Mouse (Mus musculus): Measurements from ENCODE around the gene Axl. TPM values are rescaled to one million over a fixed set of nuclear protein-coding genes. Genes with fewer than 3 reads are reported as not detected.

The Axl gene
- total and polyA plus RNA-seq, 3 experiments = 0.19 to 0.98 (median 0.96) TPM

GRCm38 (mm10) chr7:25729862-25730261, 58.6 kb downstream of the Axl start:
- in situ Hi-C loops (cut with MboI; ENCODE audit: low pct_ligation_motif_present, low pct_unique_long_range_greater_than_20kb, low sequenced_read_pairs) (no loop called here), dilution Hi-C loops (cut with MboI; ENCODE audit: extremely low pct_ligation_motif_present, extremely low pct_unique_long_range_greater_than_20kb, low sequenced_read_pairs) (no loop called here)
- H3K4me1 ChIP-seq (ENCODE audit: control insufficient read depth in 1 of 2, insufficient read depth in 2 of 2) = no peaks in the 10 kb centered on the region
- H3K36me3 ChIP-seq (replicated peaks in 1 of 2; ENCODE audit: control insufficient read depth in 1 of 2, insufficient read depth in 1 of 2, low read length in 1 of 2) = peaks cover 90 to 96% of the 10 kb centered on the region in 2 experiments
- no peaks in the 10 kb centered on the region for H3K27me3 ChIP-seq (replicated peaks)
- no peak overlapping the region for H3K27ac ChIP-seq (ENCODE audit: insufficient read depth, low read depth)
- TF ChIP-seq ETS1 (conservative IDR thresholded peaks at IDR 0.05; ENCODE audit: low read depth, low read length) = no peak
- TF ChIP-seq E2F4 (IDR thresholded peaks at IDR 0.05; ENCODE audit: insufficient replicate concordance, low read depth, low read length) = no peak
- TF ChIP-seq TCF12 (IDR thresholded peaks at IDR 0.05; ENCODE audit: low read depth, low read length) = no peak
- no peak for TF ChIP-seq ZNF384 (IDR thresholded peaks at IDR 0.05; ENCODE audit: low read depth, low read length)
- no peak for TF ChIP-seq CHD2 (IDR thresholded peaks at IDR 0.05; ENCODE audit: low read length)
- no peak for TF ChIP-seq MYC (IDR thresholded peaks at IDR 0.05; ENCODE audit: low read depth, low read length)
- no peak for TF ChIP-seq RAD21 (IDR thresholded peaks at IDR 0.05; ENCODE audit: low read depth, low read length)
- no peak overlapping the region for H3K9ac ChIP-seq (ENCODE audit: insufficient read depth, low read depth)
- DNase-seq (ENCODE audit: extremely low read depth) = no peak
- no peak overlapping the region for H3K4me3 ChIP-seq (replicated peaks in 1 of 3; ENCODE audit: low read depth in 2 of 3, low read length in 2 of 3, poor library complexity in 1 of 3)
- no peak overlapping the region for H3K4me2 ChIP-seq (ENCODE audit: insufficient read depth, low read depth, poor library complexity, severe bottlenecking)
- no peaks in the 10 kb centered on the region for H3K9me3 ChIP-seq (replicated peaks; ENCODE audit: low read length)
- peaks cover 2% of the 10 kb centered on the region; the same call in 1 of the 2 replicates for H3K79me2 ChIP-seq (replicated peaks; ENCODE audit: control insufficient read depth, extremely low read depth, insufficient read depth, poor library complexity, severe bottlenecking)

- in situ Hi-C loops (cut with MboI; ENCODE audit: low pct_ligation_motif_present, low pct_unique_long_range_greater_than_20kb, low sequenced_read_pairs) = no loop called here
These were observed 59.1 kb downstream of the Axl start for GRCm38 (mm10) chr7:25729396-25729795.

GRCm38 (mm10) chr7:25727800-25728199, 60.7 kb downstream of the Axl start:
- in situ Hi-C loops (cut with MboI; ENCODE audit: low pct_ligation_motif_present, low pct_unique_long_range_greater_than_20kb, low sequenced_read_pairs) (no loop called here), dilution Hi-C loops (cut with MboI; ENCODE audit: extremely low pct_ligation_motif_present, extremely low pct_unique_long_range_greater_than_20kb, low sequenced_read_pairs) (no loop called here)
- H3K4me1 ChIP-seq (ENCODE audit: control insufficient read depth in 1 of 2, insufficient read depth in 2 of 2) = no peaks in the 10 kb centered on the region
- H3K9me3 ChIP-seq (replicated peaks; ENCODE audit: low read length) = no peaks in the 10 kb centered on the region
- no peak for TF ChIP-seq RAD21 (IDR thresholded peaks at IDR 0.05; ENCODE audit: low read depth, low read length)
- no peak for TF ChIP-seq MAX (IDR thresholded peaks at IDR 0.05; ENCODE audit: low read length)
- no peaks in the 10 kb centered on the region for H3K27me3 ChIP-seq (replicated peaks)
- no peak overlapping the region for H3K4me2 ChIP-seq (ENCODE audit: insufficient read depth, low read depth, poor library complexity, severe bottlenecking)
- H3K9ac ChIP-seq (ENCODE audit: insufficient read depth, low read depth) = no peak overlapping the region
- DNase-seq (ENCODE audit: extremely low read depth) = no peak
- no peak overlapping the region for H3K27ac ChIP-seq (ENCODE audit: insufficient read depth, low read depth)
- no peak overlapping the region for H3K4me3 ChIP-seq (replicated peaks in 1 of 3; ENCODE audit: low read depth in 2 of 3, low read length in 2 of 3, poor library complexity in 1 of 3)
- no peaks in the 10 kb centered on the region; the same call in 1 of the 2 replicates for H3K79me2 ChIP-seq (replicated peaks; ENCODE audit: control insufficient read depth, extremely low read depth, insufficient read depth, poor library complexity, severe bottlenecking)
- H3K36me3 ChIP-seq (replicated peaks in 1 of 2; ENCODE audit: control insufficient read depth in 1 of 2, insufficient read depth in 1 of 2, low read length in 1 of 2) = peaks cover 91 to 96% of the 10 kb centered on the region in 2 experiments

More at GRCm38 (mm10) chr7:25729396-25729795, 59.1 kb downstream of the Axl start:
- Histone ChIP-seq H3K79me2 (replicated peaks; ENCODE audit: control insufficient read depth, extremely low read depth, insufficient read depth, poor library complexity, severe bottlenecking) (no peaks in the 10 kb centered on the region; the same call in 1 of the 2 replicates), H3K27ac (ENCODE audit: insufficient read depth, low read depth) (no peak overlapping the region), H3K4me1 (ENCODE audit: control insufficient read depth in 1 of 2, insufficient read depth in 2 of 2) (no peaks in the 10 kb centered on the region), H3K4me2 (ENCODE audit: insufficient read depth, low read depth, poor library complexity, severe bottlenecking) (no peak overlapping the region), H3K27me3 (replicated peaks) (no peaks in the 10 kb centered on the region), H3K4me3 (replicated peaks in 1 of 3; ENCODE audit: low read depth in 2 of 3, low read length in 2 of 3, poor library complexity in 1 of 3) (no peak overlapping the region), H3K9ac (ENCODE audit: insufficient read depth, low read depth) (no peak overlapping the region), H3K36me3 (replicated peaks in 1 of 2; ENCODE audit: control insufficient read depth in 1 of 2, insufficient read depth in 1 of 2, low read length in 1 of 2) (peaks cover 90 to 96% of the 10 kb centered on the region in 2 experiments), H3K9me3 (replicated peaks; ENCODE audit: low read length) (no peaks in the 10 kb centered on the region)
- dilution Hi-C loops (cut with MboI; ENCODE audit: extremely low pct_ligation_motif_present, extremely low pct_unique_long_range_greater_than_20kb, low sequenced_read_pairs) = no loop called here
- no peak for DNase-seq (ENCODE audit: extremely low read depth)
- TF ChIP-seq HCFC1 (IDR thresholded peaks at IDR 0.05; ENCODE audit: low read depth, low read length) = no peak
- TF ChIP-seq POLR2AphosphoS2 (IDR thresholded peaks at IDR 0.05; ENCODE audit: low read depth, low read length) = no peak
- no peak for TF ChIP-seq EP300 (IDR thresholded peaks at IDR 0.05; ENCODE audit: low read length)
- TF ChIP-seq CHD2 (IDR thresholded peaks at IDR 0.05; ENCODE audit: low read length) = no peak
- TF ChIP-seq NRF1 (IDR thresholded peaks at IDR 0.05; ENCODE audit: low read depth, low read length) = no peak
- no peak for TF ChIP-seq TBP (conservative IDR thresholded peaks at IDR 0.05; ENCODE audit: low read depth, low read length)
- TF ChIP-seq USF2 (conservative IDR thresholded peaks at IDR 0.05; ENCODE audit: low read depth, low read length) = no peak
- no peak for TF ChIP-seq RAD21 (IDR thresholded peaks at IDR 0.05; ENCODE audit: low read depth, low read length)
- no peak for TF ChIP-seq TCF12 (IDR thresholded peaks at IDR 0.05; ENCODE audit: low read depth, low read length)
- TF ChIP-seq SIN3A (IDR thresholded peaks at IDR 0.05; ENCODE audit: low read length) = no peak
- no peak for TF ChIP-seq JUN (IDR thresholded peaks at IDR 0.05; ENCODE audit: insufficient read depth, low read depth, low read length)
- TF ChIP-seq CHD1 (IDR thresholded peaks at IDR 0.05; ENCODE audit: low read depth, low read length) = no peak
- no peak for TF ChIP-seq E2F4 (IDR thresholded peaks at IDR 0.05; ENCODE audit: insufficient replicate concordance, low read depth, low read length)

All from CH12.LX (cell line).